Mouse (Mus musculus) left cerebral cortex, postnatal 4 days (tissue): Measurements from ENCODE around the gene Pdss1. TPM values are rescaled to one million over a fixed set of nuclear protein-coding genes. Genes with fewer than 3 reads are reported as not detected.
"Not testable (repeated sequence)": the region's sequence is repeated elsewhere in the genome, so short reads cannot be mapped to it uniquely, and the experiment has no call there.

Source experiments
- DNase-seq: peaks from one replicate; pipeline ENCODE4 v3.0.0-alpha.2; 2022
- intact Hi-C: fragments of 180-260 bp; cut with DNase I; formaldehyde crosslinking; loops from one replicate; pipeline ENCODE4 v1.15.1; 2025
- total RNA-seq, 2 experiments: library from RNA; stranded (reverse); gene quantifications; 2 replicates each; pipeline ENCODE4 v1.2.3; 2021

The Pdss1 gene
- total RNA-seq: 10 to 100 TPM; 22.3 to 22.6 TPM

DNA sequence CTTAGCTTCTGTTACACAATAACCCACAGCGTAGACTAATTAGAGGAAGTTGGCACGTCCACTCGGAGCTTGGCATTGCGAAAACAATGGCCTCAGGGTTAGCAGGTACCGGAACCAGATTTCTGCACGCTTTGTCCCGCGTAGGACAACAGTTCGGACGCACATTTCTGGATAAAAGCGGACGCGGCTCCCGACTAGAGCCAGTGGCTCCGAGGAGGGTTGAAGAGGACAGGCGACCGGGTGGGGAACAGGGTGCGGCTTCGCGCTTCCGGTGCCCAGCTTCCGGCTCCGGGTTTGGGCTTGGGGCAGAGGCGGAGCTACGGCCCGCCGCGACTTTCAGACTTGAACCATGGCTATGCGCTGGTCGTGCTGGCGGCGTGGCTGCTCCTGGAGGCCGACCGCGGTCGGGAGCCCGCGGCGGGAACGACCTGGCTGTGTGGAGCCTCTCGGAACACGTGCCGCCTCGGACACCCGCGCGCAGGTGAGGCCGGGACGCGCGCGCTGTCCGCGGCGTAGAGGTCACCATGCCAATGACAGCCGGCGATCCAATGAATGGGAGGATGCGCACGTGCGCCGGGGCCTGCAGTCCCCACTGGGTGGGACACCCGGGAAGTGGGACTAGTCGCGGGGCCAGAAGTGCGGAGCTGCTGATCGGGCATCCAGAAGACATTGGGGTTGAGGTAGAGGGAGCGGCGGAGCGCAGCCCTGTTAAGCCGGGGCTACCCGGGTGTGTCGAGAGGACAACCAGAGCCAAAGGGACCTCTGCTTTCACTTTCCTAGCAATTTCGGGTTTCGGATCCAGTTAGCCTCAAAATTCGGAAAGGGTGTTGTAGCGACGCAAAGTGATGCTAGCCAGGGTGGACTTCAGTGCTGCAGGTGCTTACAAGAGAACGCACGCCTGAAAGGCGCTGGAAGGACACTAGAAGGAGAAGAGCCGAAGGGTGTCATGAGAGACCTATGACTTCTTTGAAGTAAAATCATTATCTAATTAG lies at the start of gene Pdss1:
TSS of gene Pdss1 (plus strand) at position 241 of the 992 bp plus-strand sequence.
- intact Hi-C loops: loop anchor here (10.0 kb wide), 1 partner anchor 179 kb away; no protein-coding TSS in a partner anchor
- DNase-seq: peak; percentile 91

DNA sequence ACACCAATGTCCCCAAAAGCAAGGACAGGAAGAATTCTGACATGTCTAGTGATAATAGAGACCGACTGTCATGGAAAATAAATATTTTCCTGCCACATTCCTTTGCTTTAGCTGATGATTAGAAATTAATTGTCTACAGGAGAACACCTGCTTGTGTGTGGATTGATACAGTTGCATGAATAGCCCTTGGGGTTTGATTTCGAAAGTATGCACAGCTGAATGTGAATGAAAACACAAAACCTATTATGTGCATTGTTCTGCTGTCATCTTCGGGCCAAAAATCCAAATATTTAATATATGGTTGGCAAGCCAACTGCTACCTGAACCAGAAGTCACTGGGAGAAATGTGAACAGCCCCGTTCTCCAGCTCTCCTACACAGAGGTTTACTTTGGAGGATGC lies 43.4 kb upstream of the Pdss1 start:
- intact Hi-C loops: no loop called here
- DNase-seq: no peak

DNA sequence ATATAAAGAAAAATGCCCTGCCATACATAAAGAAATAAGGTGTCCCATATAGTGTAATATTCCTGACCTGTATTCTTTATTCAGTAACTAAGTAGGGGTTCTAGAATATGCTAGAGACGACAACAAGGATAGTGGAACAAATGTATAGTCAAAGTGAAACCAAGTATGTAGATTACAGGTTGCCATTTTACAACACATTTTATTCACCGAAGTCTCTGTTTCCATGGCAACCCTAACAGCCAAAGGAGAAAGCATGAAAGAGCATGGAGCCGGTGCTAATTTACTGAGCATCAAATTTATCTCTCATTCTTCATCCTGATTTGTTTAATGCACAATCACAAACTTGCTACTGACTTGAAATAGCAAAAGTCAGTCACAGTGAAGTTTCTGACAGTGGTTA lies 37.8 kb upstream of the Pdss1 start:
- intact Hi-C loops: no loop called here
- no peak for DNase-seq

DNA sequence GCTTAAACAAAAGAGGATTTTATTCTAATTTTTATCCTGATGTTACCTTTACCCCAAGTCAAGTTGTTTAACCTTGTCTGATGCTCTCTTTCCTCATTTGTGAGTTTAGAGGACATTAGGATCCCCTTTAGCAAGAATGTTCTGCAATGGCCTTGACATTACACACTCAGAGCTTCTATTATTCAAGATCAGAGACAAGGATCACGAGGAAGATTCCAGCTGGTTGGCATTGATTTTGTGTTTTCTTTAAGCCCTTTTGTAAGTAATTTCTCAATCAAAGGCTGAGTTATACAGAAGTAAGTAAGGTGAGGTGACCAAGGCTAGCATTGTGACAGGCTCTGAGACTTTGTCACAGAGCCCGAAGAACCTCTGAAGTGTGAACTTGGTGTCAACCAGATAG lies 33.1 kb upstream of the Pdss1 start:
- DNase-seq: no peak
- intact Hi-C loops: loop anchor here (5.0 kb wide), 1 partner anchor 920 kb away; no protein-coding TSS in a partner anchor

DNA sequence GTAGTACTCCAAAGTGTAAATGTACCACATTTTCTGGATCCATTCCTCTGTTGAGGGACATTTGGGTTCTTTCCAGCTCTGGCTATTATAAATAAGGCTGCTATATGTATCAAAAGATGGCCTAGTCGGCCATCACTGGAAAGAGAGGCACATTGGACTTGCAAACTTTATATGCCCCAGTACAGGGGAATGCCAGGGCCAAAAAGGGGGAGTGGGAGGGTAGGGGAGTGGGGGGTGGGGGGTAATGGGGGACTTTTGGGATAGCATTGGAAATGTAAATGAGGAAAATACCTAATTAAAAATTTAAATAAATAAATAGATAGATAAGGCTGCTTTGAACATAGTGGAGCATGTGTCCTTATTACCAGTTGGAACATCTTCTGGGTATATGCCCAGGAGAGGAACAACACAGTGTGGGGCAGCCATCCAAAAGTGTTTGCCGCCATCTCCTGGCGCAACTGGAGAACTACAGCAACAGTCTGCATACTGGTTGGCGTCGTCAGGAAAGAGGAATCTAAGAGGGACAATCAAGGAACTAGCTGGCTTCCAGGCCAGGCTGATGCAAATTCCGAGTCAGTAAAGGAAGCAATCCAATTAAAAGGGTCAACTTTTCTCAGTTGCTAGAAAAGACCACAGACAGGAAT lies 30.8 kb upstream of the Pdss1 start:
- peak; percentile 60 for DNase-seq
- intact Hi-C loops: loop anchor here (5.0 kb wide), 2 partner anchors 107 to 922 kb away; no protein-coding TSS in a partner anchor

DNA sequence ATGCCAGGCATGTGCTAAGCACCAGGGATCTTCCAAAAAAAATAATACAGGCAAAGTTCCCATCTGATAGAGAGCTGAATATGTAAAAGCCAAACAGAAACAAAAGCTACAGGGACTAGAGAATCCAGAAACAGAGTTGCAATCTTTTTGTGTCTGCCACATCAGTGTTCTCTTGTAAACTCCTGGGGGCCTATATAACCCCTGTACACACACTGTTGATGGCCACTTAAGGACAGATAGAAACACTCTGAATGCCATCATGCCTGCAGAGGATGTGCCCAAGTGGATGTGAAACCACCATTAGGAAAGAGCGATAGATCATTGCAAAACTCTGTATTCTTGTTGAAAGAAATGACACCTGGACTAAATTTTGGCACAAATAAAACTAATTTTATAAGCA lies 29.5 kb upstream of the Pdss1 start:
- intact Hi-C loops: loop anchor here (5.0 kb wide), 1 partner anchor 109 kb away; no protein-coding TSS in a partner anchor
- no peak for DNase-seq

DNA sequence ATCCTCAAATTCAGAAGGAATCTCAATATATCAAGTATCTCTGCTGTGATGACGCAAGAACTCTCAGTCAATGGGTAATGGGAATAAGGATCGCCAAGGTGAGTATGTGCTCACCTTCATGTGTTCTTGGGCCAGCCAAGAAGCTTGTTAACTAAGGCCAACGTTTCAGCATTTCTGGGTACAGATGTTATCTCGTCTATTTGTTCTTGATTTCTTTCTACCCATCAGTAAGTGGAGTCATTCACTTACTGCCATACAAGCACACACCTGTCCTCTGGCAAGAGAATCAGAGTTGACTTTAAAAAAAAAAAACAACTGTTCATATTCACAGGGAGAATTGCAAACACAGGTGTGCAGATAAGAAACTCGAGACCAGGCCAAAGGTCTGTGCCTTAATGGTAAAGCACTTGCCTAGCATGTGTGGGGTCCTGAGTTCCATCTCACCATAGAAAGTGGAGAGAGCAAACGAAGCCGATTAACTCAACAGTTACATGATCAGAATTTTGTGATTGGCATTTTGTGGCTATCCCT lies 28.4 kb upstream of the Pdss1 start:
- DNase-seq: no peak
- intact Hi-C loops: loop anchor here (5.0 kb wide), 1 partner anchor 110 kb away; no protein-coding TSS in a partner anchor

DNA sequence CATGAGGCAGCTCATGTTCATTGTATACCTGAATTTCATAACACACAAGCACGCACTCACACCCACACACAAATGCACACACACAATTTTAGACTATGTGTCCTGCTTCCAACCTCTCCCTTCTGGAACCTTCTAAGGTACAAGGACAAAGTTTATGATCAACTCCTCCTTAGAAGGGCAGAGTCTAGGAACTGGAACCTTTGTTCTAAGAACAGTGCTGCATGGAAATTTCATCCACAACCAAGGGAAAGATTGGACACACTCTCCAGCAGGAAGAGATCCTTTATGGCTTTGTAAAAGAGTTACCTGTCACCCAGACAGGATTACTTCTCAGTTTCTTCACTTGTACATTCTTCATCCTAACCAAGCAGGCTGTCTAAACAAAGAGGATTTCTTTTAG lies 22.2 kb upstream of the Pdss1 start:
- DNase-seq: no peak
- intact Hi-C loops: no loop called here

DNA sequence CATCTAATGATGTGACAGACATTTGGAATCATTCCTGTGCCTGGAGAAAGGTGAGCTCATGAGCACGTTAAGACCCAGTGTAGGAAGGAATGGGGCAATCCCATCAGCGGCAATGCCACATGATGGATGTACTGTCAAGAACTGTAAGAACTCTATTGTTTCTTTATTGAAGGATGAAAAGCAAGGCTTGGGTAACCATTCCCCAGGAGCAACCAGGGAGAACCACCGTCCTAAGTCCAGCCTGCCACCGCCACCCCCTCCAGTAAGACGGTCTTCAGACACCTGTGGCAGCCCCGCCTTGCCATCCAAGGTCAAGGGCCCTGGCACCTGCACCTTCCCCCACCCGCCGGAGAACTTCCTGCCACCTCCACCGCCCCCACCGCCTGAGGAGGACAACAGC lies 20.7 kb upstream of the Pdss1 start:
- DNase-seq: no peak
- intact Hi-C loops: no loop called here

DNA sequence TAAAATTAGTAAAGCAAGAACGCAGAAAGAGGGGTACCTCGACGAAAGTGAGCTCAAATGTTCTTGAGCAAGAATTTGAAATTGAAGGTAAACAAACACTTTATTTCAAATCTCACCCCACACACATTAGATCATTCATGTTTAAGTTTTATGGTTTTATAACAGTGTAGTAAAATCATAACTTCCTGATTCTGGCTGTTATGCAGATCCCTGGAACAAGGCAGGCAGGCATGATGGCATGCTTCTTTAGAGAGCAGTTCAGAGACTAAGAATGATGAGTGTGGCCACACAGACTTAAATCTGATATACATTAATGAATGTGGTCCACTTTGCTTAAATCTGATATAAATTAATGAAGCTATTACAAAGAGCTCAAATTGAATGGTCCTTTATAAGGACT lies 18.7 kb upstream of the Pdss1 start:
- intact Hi-C loops: no loop called here
- DNase-seq: no peak

DNA sequence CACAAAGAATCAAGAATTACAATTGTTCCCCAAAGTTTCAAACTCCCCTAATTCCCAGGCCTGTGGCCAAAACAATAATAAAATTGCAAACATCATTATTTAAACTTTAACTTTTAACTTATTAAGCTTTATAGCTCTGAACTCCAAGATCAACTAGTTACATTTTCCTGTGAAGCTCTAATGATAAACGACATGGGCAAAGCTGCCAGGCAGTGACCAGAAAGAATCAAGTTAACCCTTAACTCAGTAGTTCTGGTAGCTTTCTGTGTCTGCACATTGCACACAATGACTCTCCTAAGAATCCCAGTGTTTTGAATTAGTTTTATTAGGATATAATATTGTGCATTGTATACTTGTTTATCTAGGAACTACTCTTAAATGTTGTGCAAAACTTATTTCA lies 16.5 kb upstream of the Pdss1 start:
- intact Hi-C loops: no loop called here
- DNase-seq: no peak

DNA sequence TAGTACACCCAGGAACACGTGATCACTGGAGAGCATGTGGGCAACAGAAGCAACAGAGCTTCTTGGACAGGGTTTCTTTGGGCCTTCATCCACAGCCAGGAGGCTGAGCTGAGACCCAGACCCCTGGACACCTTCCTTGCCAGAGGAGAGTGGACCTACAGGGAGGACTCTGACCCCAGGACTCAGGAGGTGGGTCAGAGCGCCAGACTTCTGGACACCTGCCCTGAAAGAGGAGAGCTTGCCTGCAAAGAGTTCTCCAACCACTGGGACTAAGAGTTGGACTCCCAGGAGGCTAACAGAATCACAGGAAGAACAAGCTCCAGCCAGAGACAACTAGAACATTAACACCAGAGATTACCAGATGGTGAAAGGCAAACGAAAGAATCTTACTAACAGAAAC lies 14.6 kb upstream of the Pdss1 start:
- intact Hi-C loops, DNase-seq: not testable (repeated sequence)

DNA sequence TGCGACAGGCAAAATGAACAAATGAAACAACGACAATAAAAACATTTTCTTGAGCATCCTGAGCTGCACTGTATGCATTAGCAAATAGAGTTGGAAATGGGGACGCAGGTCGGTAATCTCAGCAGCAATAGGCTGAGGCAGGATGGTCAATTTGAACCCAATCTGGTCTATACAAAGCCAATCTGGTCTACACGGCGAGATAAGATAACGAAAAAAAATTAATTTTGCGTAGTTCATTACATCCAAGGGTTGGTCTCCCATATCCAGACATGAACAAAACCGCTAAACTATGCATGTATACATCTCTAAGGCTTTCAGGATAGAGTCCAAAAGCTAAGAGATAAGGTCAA lies 415 bp upstream of the Pdss1 start:
- no peak for DNase-seq

DNA sequence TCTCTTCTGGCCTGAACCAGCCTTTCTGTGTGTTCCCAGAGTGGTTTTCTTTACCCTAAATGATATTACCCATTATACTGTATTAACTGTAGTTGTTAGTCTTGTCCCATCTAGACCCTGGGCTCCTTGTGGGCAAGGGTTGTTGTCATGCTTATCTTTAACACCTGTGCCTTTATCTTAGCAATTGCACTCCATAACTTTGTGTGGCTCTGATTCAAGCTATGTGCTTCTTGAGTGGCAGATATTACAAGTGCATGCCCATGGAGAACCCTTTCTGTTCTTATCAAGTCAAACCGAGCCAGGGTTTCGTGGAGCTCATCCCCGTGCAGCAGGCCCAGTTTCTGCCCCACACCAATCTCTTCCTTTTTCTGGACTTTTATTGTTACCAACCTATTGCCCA lies 8.6 kb downstream of the Pdss1 start:
- DNase-seq: no peak
- intact Hi-C loops: no loop called here

More for the DNA sequence above, 415 bp upstream of the Pdss1 start:
- intact Hi-C loops: loop anchor here (10.0 kb wide), 1 partner anchor 180 kb away; no protein-coding TSS in a partner anchor

DNA sequence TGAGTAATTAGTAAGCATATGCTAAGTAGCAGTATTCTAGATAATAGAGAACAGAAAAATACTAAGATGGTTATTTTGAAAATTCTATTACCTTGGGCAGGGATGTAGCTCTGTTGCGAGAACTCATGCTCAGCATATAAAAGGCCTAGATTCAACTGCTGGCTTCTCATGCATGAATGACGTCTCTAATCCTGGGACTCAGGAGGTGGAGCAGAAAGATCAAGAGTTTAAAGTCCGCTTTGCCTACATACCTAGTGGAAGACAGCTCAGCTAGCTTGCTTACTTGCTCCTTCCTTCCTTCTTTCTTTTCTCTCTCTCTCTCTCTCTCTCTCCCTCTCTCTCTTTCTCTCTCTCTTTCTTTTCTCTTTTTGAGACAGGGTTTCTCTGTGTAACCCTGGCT lies 19.1 kb downstream of the Pdss1 start:
- no peak for DNase-seq
- intact Hi-C loops: no loop called here

DNA sequence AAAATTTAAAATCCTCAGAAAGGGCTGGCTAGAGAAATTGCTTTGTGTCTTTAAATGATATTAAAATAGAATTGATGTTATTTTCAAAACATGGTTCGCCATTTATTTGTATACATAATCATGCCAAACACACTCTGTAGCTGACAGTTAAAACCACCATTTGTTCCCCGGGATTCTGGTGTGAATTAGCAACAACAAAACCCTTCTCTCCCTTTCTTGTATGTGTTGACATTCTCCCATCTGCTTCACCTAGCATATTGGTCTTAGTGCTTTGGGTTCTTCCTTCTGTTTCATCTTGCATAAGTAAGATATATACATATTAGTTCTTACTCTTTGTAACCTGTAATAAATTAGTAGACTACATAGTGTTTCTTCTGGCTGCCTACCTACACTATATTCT lies 23.3 kb downstream of the Pdss1 start:
- intact Hi-C loops: no loop called here
- no peak for DNase-seq

DNA sequence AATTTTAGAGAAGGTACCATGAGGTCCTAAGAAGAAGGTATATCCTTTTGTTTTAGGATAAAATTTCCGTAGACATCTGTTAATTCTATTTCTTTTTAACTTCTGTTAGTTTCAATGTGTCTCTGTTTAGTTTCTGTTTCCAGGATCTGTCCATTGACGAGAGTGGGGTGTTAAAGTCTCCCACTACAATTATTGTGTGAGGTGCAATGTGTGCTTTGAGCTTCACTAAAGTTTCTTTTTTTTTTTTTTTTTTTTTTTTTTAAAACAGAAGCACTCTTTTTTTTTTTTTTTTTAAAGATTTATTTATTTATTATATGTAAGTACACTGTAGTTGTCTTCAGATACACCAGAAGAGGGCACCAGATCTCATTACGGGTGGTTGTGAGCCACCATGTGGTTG lies 30.6 kb downstream of the Pdss1 start:
- DNase-seq, intact Hi-C loops: not testable (repeated sequence)

DNA sequence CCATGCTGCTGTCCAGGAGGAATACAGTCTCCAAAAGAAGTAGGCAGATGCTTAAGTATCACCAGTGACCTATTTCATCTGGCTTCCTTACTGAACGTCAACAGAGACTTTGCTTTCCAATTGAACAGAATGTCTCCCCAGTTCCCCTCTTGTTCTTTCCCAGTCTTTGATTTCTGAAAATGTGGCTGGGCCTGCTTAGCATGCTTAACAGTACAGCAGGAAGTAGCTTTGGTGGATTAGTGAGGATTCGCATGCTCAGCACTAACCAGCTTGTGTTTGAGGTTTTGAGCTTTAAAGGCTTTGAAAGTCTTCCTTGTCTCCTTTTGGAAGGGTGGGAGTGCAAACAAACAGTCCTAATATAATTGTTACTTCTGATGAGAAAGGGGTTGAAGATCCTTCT lies 32.9 kb downstream of the Pdss1 start:
- DNase-seq: no peak
- intact Hi-C loops: no loop called here

DNA sequence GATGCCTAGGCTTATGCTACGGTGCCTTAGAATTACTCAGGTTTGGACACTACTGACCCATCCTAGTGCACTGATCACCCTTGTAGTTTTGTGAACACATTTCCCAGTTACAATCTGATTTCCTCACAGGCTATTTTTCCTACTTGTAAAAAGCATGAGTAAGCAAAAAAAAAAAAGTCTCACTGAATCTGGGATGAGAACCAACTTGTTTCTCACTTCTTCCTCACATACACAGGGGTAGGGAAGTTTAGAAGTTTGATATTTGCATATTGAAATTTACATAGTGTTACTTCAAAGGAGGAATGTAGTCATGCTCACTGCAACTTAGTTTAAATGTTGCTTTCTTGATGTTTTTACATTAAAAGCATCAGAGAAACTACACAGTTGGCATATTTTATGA lies 38.2 kb downstream of the Pdss1 start:
- intact Hi-C loops: no loop called here

DNA sequence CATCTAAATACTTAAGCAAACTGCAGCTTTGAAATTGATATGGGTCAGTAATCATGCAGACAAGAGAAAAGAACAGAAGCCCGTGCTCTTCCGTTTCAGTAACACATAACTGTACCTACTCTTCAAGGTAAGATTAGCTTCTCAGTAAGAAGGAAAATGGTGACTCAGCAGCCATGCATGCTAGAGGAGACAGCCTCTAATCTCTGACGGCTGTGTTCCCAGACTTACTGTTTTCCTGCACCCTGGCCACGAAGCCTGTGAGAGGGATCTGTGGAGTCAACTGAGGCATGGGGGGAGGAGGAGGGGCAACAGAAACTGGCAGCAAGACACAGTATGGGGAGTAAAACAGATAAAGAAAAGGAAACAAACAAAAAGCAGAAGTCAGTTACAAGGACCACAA lies 54.6 kb downstream of the Pdss1 start:
- intact Hi-C loops: no loop called here
- no peak for DNase-seq

More for the DNA sequence above, 38.2 kb downstream of the Pdss1 start:
- DNase-seq: no peak

DNA sequence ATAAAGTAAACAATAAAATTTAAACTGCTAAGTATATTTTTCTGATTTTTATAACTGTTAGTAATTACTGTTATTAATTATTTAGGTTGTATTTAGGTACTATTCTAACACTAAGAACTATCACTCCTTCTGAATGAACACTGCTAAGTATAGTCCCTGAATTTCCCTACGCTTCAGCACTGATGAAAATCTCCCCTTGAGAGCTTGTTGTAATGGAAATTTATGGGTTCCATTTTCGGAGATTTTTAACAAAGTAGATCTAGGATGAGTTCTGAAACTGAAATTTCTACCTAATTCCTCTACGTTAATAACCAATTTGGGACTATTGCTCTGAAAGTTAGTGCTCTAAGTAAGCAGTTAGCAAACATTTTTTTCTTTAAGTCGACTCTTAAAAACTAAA lies 59.0 kb downstream of the Pdss1 start:
- intact Hi-C loops: no loop called here
- DNase-seq: no peak
